Mouse (Mus musculus) adrenal gland, adult 8-10 months (tissue): ENCODE results near the gene Dnah2. TPM values are rescaled to one million over a fixed set of nuclear protein-coding genes. Genes with fewer than 3 reads are reported as not detected.
A peak's percentile ranks its signal among the peaks of the same experiment; 100 is the strongest.

Experiments used
- DNase-seq: peaks from one replicate; pipeline ENCODE4 v3.0.0; 2022
- total RNA-seq, 4 experiments: library from RNA; stranded (reverse); gene quantifications; 2 replicates each; pipeline ENCODE4 v1.2.4; 2022

The Dnah2 gene
- total RNA-seq, 4 experiments from 2014 or later: 0.14 to 1.0 (median 0.70) TPM

- DNase-seq: no peak
Measured at GRCm38 (mm10) chr11:69461568-69461967, 87.3 kb downstream of the Dnah2 start.

GRCm38 (mm10) chr11:69459883-69460282 lies 89.0 kb downstream of the Dnah2 start:
- no peak for DNase-seq

GRCm38 (mm10) chr11:69457006-69457579 lies 91.8 kb downstream of the Dnah2 start:
- peak; percentile 30 for DNase-seq

GRCm38 (mm10) chr11:69452114-69452867 lies 96.6 kb downstream of the Dnah2 start:
- no peak for DNase-seq

- DNase-seq: no peak
Measured at GRCm38 (mm10) chr11:69447299-69447698, 101.6 kb downstream of the Dnah2 start.

- no peak for DNase-seq
Measured at GRCm38 (mm10) chr11:69443328-69443727, 105.6 kb downstream of the Dnah2 start.

- DNase-seq: no peak
Measured at GRCm38 (mm10) chr11:69437291-69437690, 111.6 kb downstream of the Dnah2 start.

GRCm38 (mm10) chr11:69433189-69433588 lies 115.7 kb downstream of the Dnah2 start:
- no peak for DNase-seq

GRCm38 (mm10) chr11:69432640-69432982 lies 116.3 kb downstream of the Dnah2 start:
- no peak for DNase-seq

GRCm38 (mm10) chr11:69431829-69432639 lies 116.9 kb downstream of the Dnah2 start:
- no peak for DNase-seq

- DNase-seq: no peak
Measured at GRCm38 (mm10) chr11:69430631-69431030, 118.3 kb downstream of the Dnah2 start.

- DNase-seq: no peak
Measured at GRCm38 (mm10) chr11:69429313-69429712, 119.6 kb downstream of the Dnah2 start.

- no peak for DNase-seq
Measured at GRCm38 (mm10) chr11:69428751-69429150, 120.2 kb downstream of the Dnah2 start.

- no peak for DNase-seq
Measured at GRCm38 (mm10) chr11:69426246-69426645, 122.7 kb downstream of the Dnah2 start.

GRCm38 (mm10) chr11:69423885-69424284 lies 125.0 kb downstream of the Dnah2 start:
- no peak for DNase-seq

- DNase-seq: no peak
Measured at GRCm38 (mm10) chr11:69422842-69423241, 126.1 kb downstream of the Dnah2 start.

GRCm38 (mm10) chr11:69421131-69421977 lies 127.6 kb downstream of the Dnah2 start:
- no peak for DNase-seq

- peak; percentile 12 for DNase-seq
Measured at GRCm38 (mm10) chr11:69420554-69421000, 128.3 kb downstream of the Dnah2 start.

- peak; percentile 60 for DNase-seq
Measured at GRCm38 (mm10) chr11:69419813-69420553, 128.9 kb downstream of the Dnah2 start.

GRCm38 (mm10) chr11:69419443-69419812 lies 129.5 kb downstream of the Dnah2 start:
- DNase-seq: peak; percentile 44
